Mouse (Mus musculus) NIH3T3 (cell line): Measurements from ENCODE around the gene Armcx2.
"Not testable (repeated sequence)": the region's sequence is repeated elsewhere in the genome, so short reads cannot be mapped to it uniquely, and the experiment has no call there.

Source experiments
- DNase-seq: peaks from one replicate; pipeline ENCODE4 v3.0.0-alpha.2; 2012; ENCODE audit warnings: low read depth

The Armcx2 gene

GRCm38 (mm10) chrX:134808755-134809224, at the start of gene Armcx2:
Gene Armcx2 (minus strand): TSS chrX:134809221.
- DNase-seq = peak; percentile 79

GRCm38 (mm10) chrX:134849662-134850061, 40.6 kb upstream of the Armcx2 start:
- DNase-seq = no peak

GRCm38 (mm10) chrX:134844424-134844823, 35.4 kb upstream of the Armcx2 start:
- no peak for DNase-seq

- DNase-seq = peak; percentile 49
These were observed 21.5 kb upstream of the Armcx2 start for GRCm38 (mm10) chrX:134830508-134830907.

- DNase-seq = peak; percentile 68
These were observed 927 bp downstream of the Armcx2 start for GRCm38 (mm10) chrX:134807833-134808754.

GRCm38 (mm10) chrX:134787728-134788127, 21.3 kb downstream of the Armcx2 start:
- DNase-seq = no peak

GRCm38 (mm10) chrX:134763428-134764198, 45.4 kb downstream of the Armcx2 start:
- not testable (repeated sequence) for DNase-seq

- peak; percentile 47 for DNase-seq
These were observed 51.6 kb downstream of the Armcx2 start for GRCm38 (mm10) chrX:134757293-134757995.

- DNase-seq = peak; percentile 85
These were observed 52.4 kb downstream of the Armcx2 start, which contains the start of gene Armcx3 for GRCm38 (mm10) chrX:134756434-134757292. Gene Armcx3 (plus strand): TSS chrX:134756595.
